Mouse (Mus musculus) G1E (cell line): Measurements from ENCODE around the gene Ssh2.

Experiments
- CTCF ChIP-seq: IDR thresholded peaks from 2 replicates; pipeline ENCODE4 v1.5.1; 2012; ENCODE audit warnings: low read depth, low read length, inconsistent platforms, mixed read lengths
- POLR2AphosphoS5 ChIP-seq: IDR thresholded peaks from 2 replicates; pipeline ENCODE4 v1.6.1; 2012; ENCODE audit warnings: low read depth, low read length, inconsistent platforms; ENCODE audit not compliant: insufficient replicate concordance

GRCm38 (mm10) chr11:77506941-77507340, 290.9 kb downstream of the Ssh2 start:
- TF ChIP-seq CTCF (no peak), POLR2AphosphoS5 (no peak)
